Mouse (Mus musculus) left cerebral cortex, postnatal 36 days (tissue): ENCODE results near the gene Exoc7. TPM values are rescaled to one million over a fixed set of nuclear protein-coding genes. Genes with fewer than 3 reads are reported as not detected.

Experiments
- DNase-seq, 2 experiments: peaks; one replicate each; pipeline ENCODE4 v3.0.0; 2021 to 2022; ENCODE audit warnings: low spot score in 2 of 2, mixed read lengths in 1 of 2
- intact Hi-C: fragments of 180-260 bp; cut with DNase I; formaldehyde crosslinking; loops from one replicate; pipeline ENCODE4 v1.15.1; 2025
- total RNA-seq, 2 experiments: library from RNA; stranded (reverse); gene quantifications; 2 replicates each; pipeline ENCODE4 v1.2.3; 2021

Gene Exoc7
- total RNA-seq, 2 experiments from 2014 or later: 93.0 to 100 TPM

DNA sequence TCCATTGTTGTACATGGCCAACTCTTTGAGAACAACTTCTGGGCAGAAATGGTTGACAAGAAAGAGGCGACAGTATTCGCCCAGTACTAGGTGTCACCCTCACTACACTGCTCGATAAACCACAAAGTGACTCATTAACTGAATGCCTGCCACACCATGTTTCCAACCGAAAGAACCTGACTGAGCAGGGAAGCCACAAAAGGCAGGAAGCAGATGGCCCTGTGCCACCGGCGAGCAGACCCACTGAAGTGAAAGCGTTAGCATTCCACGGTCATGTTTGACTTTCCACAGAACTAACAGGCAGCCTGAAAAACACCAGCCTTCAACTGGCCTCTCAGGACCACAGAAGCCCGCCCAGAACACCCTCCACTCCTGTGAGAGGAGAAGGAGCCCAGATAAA lies 52.4 kb downstream of the Exoc7 start:
- intact Hi-C loops: no loop called here
- DNase-seq: no peak

DNA sequence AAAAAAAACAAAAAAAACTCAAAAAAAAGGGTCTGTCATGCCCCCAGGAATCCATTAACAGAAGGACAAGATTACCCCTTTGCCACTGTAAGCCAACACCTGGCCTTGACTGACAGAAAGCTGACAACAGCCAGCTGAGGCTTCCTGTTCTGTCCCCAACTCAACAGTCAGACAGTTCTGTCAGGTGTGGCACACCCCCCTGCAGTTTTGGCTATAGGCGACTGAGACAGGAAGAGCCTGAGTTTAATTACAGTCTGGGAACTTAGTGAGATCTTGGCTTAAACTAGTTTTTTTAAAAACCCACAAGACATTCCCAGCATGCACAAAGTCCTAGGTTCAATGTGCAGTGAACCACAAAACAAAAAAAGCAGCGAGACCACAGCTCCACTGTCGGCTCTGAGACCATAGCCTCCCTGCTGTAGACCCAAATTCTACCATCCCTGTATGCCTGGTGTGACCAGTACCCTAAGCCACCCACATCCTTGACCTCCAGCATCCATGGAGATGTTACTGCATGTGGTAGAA lies 53.9 kb downstream of the Exoc7 start:
- intact Hi-C loops: no loop called here
- no peak for DNase-seq

DNA sequence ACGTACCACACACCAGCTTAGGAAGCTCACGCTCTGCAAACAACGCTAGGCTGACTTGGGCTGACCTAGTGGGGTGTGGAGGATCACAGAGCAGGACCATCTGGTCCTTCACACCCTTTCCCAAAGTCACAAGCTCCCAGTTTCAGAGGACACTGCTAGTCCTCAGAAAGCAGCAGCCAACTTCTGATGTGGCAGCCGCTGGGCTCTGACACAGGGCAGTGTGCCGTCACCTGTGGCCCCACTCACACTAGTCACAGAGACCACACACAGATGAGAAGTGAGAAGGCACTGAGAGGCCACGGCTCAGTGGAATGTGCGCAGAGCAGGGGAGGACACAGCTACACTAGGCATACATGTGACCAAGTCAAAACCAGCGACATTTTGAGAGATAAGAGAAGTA lies 56.1 kb downstream of the Exoc7 start:
- intact Hi-C loops: no loop called here
- DNase-seq: no peak

DNA sequence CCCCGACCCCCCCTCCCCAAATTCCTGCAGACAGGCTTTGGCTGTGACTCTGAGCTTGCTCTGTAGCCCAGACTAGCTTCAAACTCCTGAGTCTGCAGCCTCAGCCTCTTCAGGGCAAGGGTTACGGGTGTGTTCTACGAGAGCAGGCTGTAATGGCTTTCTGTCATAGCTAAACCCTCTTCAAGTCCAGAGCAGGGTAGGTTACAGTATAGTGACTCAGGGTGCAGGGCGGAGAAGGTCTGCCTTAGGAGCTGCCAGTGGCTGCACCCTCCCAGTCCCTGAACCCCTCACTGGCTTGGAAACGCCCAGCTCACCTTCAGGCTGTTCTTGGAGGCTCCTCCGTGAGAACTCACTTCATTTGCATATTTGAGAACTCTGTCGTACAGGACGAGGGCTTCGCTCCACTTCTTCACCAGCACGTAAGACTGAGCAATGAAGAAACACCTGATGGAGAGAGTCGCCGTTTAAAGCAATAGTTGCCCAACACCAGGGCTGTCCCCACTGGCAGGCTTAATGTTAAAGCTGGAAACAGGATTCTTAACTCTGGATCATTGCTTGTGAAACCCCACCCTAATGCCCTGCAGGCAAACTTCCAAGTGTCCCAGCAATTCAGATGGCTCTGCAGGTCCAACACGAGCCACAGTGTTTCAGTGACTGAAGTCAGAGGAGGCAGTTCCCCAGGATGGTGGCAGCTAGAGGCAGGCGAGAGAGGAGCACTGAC lies 59.4 kb downstream of the Exoc7 start:
- intact Hi-C loops: no loop called here
- DNase-seq: no peak

DNA sequence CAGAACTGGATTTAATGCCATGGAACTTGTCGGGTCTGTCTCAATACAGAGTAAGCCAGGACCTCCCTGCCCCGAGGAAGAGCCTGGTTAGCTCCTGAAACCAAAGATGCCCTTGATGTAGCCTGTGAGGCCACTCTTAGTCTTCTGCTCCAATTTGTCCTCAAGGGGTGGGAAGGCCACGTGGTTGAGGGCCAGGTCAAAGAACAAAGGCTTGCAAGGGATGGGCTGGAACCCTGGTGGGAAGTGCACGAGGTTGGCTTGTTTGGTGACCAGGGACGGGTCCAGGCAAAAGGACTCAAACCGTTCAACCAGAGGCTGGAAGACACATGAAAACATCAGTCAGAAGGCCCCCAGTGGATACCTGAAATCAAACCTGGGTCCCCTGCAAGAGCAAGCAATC lies 61.4 kb downstream of the Exoc7 start:
- DNase-seq: no peak
- intact Hi-C loops: no loop called here

DNA sequence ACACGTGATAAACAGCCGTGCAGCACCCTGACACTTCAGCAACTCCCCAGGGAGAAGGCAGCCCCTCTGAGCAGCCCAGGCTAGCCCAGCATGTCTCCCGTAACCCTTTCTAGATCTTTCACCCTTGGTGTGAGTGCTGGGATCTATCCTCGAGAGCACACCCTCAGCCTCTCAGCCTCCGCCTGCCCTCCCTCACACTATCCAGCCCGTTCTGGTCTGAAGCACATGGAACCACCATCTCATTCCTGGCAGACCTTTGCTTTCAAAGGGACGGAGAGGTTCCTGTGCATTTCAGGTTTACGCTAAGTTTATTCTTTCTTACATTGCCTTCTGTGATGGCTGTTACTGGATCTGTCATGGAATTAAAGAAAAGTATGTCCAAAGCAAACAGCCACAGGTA lies 62.5 kb downstream of the Exoc7 start:
- intact Hi-C loops: no loop called here
- no peak for DNase-seq

DNA sequence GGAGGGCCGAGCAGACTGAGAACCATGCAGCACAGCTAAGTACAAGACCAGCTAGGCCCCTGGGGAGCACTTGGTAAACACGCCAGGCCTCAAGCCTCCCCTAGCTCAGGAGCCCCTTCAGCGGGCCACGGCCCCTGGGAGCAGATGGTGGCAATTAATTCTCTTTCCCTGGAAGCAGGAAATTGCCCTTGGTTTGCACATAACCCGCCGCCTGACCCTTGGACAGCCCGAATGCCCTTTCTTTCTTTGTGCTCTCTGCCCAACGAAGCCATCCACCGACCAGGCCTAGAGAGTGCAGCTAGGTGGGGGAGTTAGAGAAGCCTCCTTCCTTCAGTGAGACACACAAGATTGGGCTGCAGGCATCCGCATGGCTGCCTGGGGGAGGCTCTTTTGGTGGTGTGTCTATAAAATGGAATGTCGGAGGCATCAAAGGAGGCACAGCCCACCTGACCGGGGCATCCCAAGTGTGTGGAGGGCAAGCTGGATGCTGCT lies 65.2 kb downstream of the Exoc7 start:
- no peak for DNase-seq
- intact Hi-C loops: no loop called here

DNA sequence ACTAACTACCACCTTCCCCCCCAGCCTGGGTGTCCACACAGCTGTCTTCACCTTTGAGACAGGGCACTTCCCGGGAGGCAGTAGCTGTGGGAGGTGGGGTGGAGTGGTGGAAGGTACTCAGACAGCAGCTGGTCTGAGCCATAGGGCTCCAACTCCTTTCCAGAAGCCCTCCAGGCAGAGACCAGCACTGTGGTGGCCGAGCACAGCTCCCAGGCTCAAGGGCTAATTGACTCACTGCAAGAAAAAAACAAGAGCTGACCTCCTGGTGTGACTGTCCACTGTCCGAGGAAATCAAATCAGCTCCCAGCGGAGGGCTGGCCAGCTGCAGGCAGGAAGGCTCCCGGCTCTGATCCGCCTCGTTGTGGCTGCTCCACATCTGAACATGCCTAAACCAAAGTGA lies 67.2 kb downstream of the Exoc7 start:
- no peak for DNase-seq
- intact Hi-C loops: no loop called here

Other genes starting within 250 kb of the Exoc7 start
- gene Unc13d, start 229.3 kb downstream of the Exoc7 start, total RNA-seq: 1 to 10 TPM in 1 of 2 experiments, under 1 TPM in 1; 0.93 to 1.0 TPM
- gene Wbp2, start 220.2 kb downstream of the Exoc7 start, total RNA-seq: 100 to 1,000 TPM; 388 to 420 TPM
- 1 to 10 TPM; 7.0 to 9.6 TPM for gene Trim47, start 180.0 kb downstream of the Exoc7 start, total RNA-seq
- gene Trim65, start 176.1 kb downstream of the Exoc7 start, total RNA-seq: 1 to 10 TPM; 7.2 to 8.4 TPM
- 10 to 100 TPM; 58.3 to 62.1 TPM for gene Mrpl38, start 168.4 kb downstream of the Exoc7 start, total RNA-seq
- gene Fbf1, start 139.1 kb downstream of the Exoc7 start, total RNA-seq: 10 to 100 TPM; 65.5 to 98.0 TPM
- gene Ten1, start 108.4 kb downstream of the Exoc7 start, total RNA-seq: 10 to 100 TPM; 41.3 to 41.6 TPM
- gene Acox1, start 108.2 kb downstream of the Exoc7 start, total RNA-seq: 100 to 1,000 TPM; 115 to 118 TPM
- gene Evpl, start 69.2 kb downstream of the Exoc7 start, total RNA-seq: 1 to 10 TPM; 1.2 to 1.3 TPM
- gene Srp68, start 33.0 kb downstream of the Exoc7 start, total RNA-seq: 10 to 100 TPM; 66.6 to 70.6 TPM
- not detected for gene Galr2, start 26.3 kb downstream of the Exoc7 start, total RNA-seq
- 1 to 10 TPM; 5.0 to 5.2 TPM for gene Foxj1, start 28.2 kb upstream of the Exoc7 start, total RNA-seq
- 100 to 1,000 TPM; 266 to 286 TPM for gene Rnf157, start 105.8 kb upstream of the Exoc7 start, total RNA-seq
- gene Ubald2, start 126.9 kb upstream of the Exoc7 start, total RNA-seq: 10 to 100 TPM; 27.5 to 31.8 TPM
- gene Qrich2, start 159.0 kb upstream of the Exoc7 start, total RNA-seq: not detected
- 10 to 100 TPM; 68.5 to 91.5 TPM for gene Prpsap1, start 187.0 kb upstream of the Exoc7 start, total RNA-seq
- 1 to 10 TPM; 4.0 to 7.0 TPM for gene Sphk1, start 223.7 kb upstream of the Exoc7 start, total RNA-seq